Mouse (Mus musculus): ENCODE data around the gene Tm2d3. TPM values are rescaled to one million over a fixed set of nuclear protein-coding genes. Genes with fewer than 3 reads are reported as not detected.

The Tm2d3 gene
- 84.1 and 89.5 TPM in 2 replicates for polyA plus RNA-seq (2016; fragmentation: Nextera tagmentation; extraction: Ambion mirVana)

DNA sequence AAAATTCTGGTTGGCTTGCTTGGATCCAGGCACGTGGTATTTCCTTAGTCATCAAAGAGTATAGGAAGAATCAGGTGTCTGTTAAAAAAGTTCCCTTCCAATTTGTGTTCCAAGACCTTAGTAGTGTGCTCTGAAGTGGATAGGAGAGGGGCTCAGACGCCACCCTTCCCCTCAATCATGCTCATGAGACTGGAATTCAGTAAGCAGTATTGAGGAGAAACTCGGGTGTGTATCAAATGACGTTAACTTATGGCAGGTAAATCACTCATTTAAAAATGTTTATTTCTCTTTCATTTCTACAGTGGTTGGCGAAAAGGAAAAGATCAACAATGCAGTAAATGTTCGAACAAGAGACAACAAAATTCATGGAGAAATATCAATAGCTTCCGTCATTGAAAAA lies at the start of gene Tm2d3:
TSS of gene Tm2d3 (plus strand) at position 301 of the 400 bp plus-strand sequence.
- Histone ChIP-seq H3K27ac (replicated peaks) (no peak within 1 kb of the TSS), H3K27me3 (ENCODE audit: low read depth, poor library complexity, severe bottlenecking) (no peaks in the 10 kb centered on the region), H3K9me3 (replicated peaks) (no peaks in the 10 kb centered on the region), H3K4me3 (no peak within 1 kb of the TSS), H3K4me1 (peaks cover 22% of the 10 kb centered on the region), H3K36me3 (peaks cover 21% of the 10 kb centered on the region)
- DNase-seq (ENCODE audit: low spot score), result no peak
- 90% methylated on average over 7 of the region's 7 CpGs for WGBS

DNA sequence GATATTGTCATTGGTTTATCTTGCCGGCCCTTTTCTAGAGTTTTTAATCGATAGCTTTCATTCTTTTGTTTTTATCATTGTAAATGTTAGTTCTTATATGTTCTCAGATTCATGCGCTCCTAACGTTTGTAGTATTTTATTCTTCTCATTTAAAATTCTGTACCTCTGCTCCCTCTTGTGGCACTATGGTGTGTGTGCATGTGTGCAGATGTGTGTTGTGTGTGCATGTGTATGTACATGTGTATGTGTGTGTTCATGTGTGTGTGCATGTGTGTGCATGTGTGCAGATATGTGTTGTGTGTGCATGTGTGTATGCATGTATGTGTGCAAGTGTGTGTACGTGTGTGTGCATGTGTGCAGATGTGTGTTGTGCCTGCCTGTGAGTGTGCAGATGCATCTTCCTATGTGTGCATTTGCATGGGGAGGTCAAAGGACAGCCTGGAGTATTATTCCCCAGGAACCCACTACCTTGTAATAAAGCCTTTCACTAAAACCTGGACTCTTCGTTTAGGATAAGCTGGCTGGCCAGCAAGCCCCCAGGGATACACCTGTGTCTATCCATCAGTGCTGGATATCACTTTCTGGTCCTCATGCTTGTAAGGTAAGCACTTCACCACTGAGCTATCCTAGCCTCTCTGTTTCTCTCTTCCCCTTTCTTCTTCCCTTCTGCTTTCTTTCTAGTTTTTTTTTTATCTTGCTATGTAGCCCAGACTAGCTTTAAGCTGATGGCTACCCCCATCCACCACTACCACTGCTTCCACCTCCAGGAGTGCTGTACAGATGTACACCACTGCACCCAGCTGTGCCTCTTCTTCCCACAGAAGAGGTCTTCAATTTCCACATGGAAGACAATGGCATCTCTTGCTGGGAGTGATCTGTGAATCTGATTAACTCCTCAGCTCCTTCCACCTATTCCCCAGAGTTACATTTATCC lies 48.3 kb upstream of the Tm2d3 start:
- Histone ChIP-seq H3K27ac (replicated peaks) (no peak overlapping the region), H3K9me3 (replicated peaks) (no peaks in the 10 kb centered on the region), H3K36me3 (peaks cover 5% of the 10 kb centered on the region; the same call in 1 of the 2 replicates), H3K4me1 (peaks cover 17% of the 10 kb centered on the region), H3K4me3 (no peak overlapping the region), H3K27me3 (ENCODE audit: low read depth, poor library complexity, severe bottlenecking) (peaks cover 36% of the 10 kb centered on the region)
- DNase-seq (ENCODE audit: low spot score), result no peak
- WGBS, result 81% methylated on average over 6 of the region's 6 CpGs

DNA sequence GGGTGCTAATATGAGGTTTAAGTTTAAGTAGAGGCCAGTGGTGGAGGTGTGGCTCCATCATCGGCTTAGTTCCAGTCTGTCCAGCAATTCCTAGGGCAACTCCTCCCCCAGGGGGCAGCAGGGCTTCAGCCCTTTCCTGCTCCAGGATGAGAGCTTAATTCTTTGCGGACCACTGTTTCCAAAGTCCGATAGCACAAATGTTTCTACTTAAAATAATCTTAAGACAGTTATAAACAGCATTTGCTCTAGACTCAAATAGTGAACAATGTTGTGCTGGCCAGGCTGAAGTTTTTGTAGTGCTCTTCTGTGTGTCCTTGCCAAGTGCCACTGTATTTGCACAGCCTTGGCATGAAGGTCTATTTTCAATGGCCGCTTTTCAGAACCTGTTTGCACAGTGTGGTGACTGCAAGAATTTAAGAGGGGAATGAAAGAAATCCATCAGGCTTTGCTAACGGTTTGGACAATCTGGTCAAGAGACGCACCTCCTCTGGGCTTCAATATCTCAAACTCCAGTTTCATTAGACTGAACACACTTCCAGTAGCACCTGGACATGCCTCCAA lies 47.0 kb upstream of the Tm2d3 start:
- H3K27ac ChIP-seq (replicated peaks), result no peak overlapping the region

DNA sequence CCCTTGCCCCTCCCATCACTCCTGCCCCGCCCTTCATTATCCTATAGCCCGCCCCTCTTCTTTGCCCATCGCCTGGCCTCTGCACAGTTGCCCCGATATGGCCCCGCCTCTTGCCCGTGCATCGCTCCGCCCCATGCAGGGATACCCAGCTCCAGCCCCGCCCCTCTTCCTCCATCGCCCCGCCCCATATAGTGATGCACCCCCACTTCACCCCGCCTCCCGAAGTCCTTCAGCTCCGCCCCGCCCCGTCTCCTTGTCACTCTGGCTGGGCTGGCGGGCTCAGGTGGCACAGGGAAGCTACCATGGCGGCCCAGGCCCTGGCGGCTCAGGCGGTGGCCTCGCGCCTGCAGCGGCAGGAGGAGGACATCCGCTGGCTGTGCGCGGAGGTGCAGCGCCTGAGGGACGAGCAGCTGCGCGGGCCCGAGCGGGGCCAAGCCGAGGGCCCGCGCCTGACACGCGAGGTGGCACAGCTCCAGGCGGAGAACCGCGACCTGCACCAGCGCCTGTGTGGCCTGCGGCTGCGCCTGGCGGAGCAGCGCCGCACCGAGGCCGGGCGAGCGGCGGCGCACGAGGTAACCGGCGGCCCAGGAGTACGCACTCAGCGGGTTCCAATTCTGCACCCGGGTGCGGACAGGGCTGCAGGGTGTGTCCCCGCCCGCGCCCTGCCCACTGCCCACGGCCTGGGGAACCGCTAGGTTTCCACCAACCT lies 46.2 kb upstream of the Tm2d3 start, which contains the start of gene Tarsl2:
TSS of gene Tarsl2 (plus strand) at position 256 of the 709 bp plus-strand sequence.
- H3K36me3 ChIP-seq, result peaks cover 25% of the 10 kb centered on the region
- H3K4me1 ChIP-seq, result peaks cover 17% of the 10 kb centered on the region
- peak within 1 kb of the TSS; percentile 90 for H3K27ac ChIP-seq (replicated peaks)
- H3K9me3 ChIP-seq (replicated peaks), result peaks cover 10% of the 10 kb centered on the region
- peak; percentile 98 for DNase-seq (ENCODE audit: low spot score)
- peak within 1 kb of the TSS; percentile 67 for H3K4me3 ChIP-seq
- H3K27me3 ChIP-seq (ENCODE audit: low read depth, poor library complexity, severe bottlenecking), result peaks cover 28% of the 10 kb centered on the region
- WGBS, result under 1% methylated on average over 64 of the region's 64 CpGs

More for the DNA sequence above, 47.0 kb upstream of the Tm2d3 start:
- Histone ChIP-seq H3K9me3 (replicated peaks) (peaks cover 3% of the 10 kb centered on the region; the same call in 1 of the 2 replicates), H3K4me1 (peaks cover 17% of the 10 kb centered on the region), H3K36me3 (peaks cover 17% of the 10 kb centered on the region), H3K27me3 (ENCODE audit: low read depth, poor library complexity, severe bottlenecking) (peaks cover 36% of the 10 kb centered on the region), H3K4me3 (peak overlapping the region; percentile 67)
- 38% methylated on average over 6 of the region's 6 CpGs for WGBS
- no peak for DNase-seq (ENCODE audit: low spot score)

DNA sequence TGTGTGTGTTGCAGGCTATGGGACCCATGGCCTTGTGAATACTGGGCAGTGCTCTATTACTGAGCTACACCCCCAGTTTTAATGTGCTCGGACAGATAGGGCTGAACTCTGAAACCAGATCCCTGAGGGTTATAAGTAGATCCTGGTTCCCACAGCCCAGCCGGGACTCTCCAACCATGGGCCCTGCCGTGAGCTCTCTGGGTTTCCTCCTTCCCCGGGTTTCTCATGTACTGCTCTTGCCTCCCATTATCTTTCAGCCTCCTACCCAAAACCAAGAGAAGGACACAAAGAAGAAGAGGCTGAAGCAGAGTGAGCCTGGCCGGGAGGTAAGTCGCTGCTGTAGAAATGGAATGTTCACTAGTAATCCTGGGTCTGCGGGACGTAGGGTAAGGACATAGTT lies 45.0 kb upstream of the Tm2d3 start:
- 85% methylated on average over 8 of the region's 8 CpGs for WGBS
- no peak overlapping the region for H3K27ac ChIP-seq (replicated peaks)
- peaks cover 17% of the 10 kb centered on the region for H3K4me1 ChIP-seq
- no peak for DNase-seq (ENCODE audit: low spot score)
- H3K27me3 ChIP-seq (ENCODE audit: low read depth, poor library complexity, severe bottlenecking), result peaks cover 26% of the 10 kb centered on the region
- H3K36me3 ChIP-seq, result peaks cover 31% of the 10 kb centered on the region
- H3K9me3 ChIP-seq (replicated peaks), result peaks cover 10% of the 10 kb centered on the region
- H3K4me3 ChIP-seq, result no peak overlapping the region

DNA sequence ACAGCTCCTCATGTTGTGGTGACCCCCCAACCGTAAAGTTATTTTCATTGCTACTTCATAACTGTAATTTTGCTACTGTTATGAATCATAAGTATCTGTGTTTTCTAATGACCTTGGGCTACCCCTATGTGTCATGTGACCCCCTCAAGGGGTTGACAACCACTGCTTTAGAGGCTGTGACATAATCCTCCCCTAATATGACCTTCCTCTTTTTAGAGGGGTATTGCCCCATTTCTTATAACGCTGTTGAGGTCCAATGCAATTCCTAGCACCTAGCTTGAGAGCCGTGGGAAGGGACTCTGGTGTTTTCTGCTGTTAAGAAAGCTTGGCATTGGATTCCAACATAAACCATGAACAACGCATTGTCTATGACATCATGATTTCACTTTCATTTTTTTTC lies 40.3 kb upstream of the Tm2d3 start:
- Histone ChIP-seq H3K27ac (replicated peaks) (no peak overlapping the region), H3K36me3 (peaks cover 55% of the 10 kb centered on the region), H3K9me3 (replicated peaks) (peaks cover 10% of the 10 kb centered on the region), H3K4me1 (no peaks in the 10 kb centered on the region), H3K4me3 (no peak overlapping the region), H3K27me3 (ENCODE audit: low read depth, poor library complexity, severe bottlenecking) (peaks cover 6% of the 10 kb centered on the region; the same call in 1 of the 2 replicates)
- WGBS, result 87% methylated on average over 4 of the region's 4 CpGs
- no peak for DNase-seq (ENCODE audit: low spot score)

DNA sequence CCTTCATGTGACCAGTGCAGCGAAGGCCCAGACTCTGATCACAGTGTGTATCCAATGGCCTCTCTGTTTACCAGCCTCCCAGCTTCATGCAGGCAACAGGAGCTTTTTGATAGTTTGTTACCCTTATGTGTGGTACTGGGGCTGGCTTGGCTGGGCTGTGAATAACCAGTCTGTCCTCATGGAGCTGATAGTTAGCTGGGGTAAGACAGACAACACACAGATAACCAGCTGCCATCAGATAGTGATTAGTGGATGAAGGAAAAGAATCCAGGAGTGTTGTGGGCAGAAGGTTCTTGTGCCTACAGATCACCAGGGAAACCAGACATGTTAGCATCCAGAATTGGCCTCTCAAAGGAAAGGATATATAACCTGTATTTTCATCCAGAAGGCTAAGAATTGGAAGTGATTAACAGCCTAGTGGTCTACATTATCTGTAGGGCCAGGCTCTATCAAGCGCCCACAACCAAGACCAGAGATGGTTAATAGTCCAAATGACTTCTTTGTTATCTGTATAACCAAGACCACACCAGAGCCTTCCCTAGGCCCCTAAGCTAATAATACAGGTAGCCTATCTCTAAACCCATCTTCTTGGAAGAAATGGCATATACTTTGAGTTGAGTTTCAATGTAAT lies 33.4 kb upstream of the Tm2d3 start:
- Histone ChIP-seq H3K4me3 (no peak overlapping the region), H3K9me3 (replicated peaks) (no peaks in the 10 kb centered on the region), H3K27ac (replicated peaks) (no peak overlapping the region), H3K27me3 (ENCODE audit: low read depth, poor library complexity, severe bottlenecking) (no peaks in the 10 kb centered on the region), H3K36me3 (peaks cover 26% of the 10 kb centered on the region; the same call in 1 of the 2 replicates), H3K4me1 (no peaks in the 10 kb centered on the region)
- WGBS, result 93% methylated on average over 2 of the region's 2 CpGs
- DNase-seq (ENCODE audit: low spot score), result no peak

DNA sequence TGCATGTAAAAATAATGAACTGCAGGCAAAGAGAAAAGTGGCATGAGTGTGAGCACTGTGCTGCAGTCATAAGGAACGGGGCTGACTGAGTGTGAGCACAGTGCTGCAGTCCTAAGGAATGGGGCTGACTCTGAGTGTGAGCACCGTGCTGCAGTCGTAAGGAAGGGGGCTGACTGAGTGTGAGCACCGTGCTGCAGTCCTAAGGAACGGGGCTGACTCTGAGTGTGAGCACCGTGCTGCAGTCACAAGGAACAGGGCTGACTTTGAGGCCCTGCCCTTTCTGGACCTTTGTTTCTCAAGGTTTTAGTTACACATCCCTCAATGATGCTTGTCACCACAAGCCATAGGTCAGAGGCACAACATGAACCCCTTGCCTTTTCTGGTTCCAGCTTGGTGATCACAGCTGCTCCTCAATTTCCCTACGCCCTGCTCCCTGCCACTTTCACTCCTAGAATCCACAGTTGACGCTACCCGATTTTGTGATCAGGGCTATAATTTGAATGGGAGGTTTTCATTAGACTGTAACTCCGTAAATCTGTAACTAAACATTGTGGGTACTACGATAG lies 27.7 kb upstream of the Tm2d3 start:
- Histone ChIP-seq H3K36me3 (peaks cover 23% of the 10 kb centered on the region; the same call in 1 of the 2 replicates), H3K27me3 (ENCODE audit: low read depth, poor library complexity, severe bottlenecking) (no peaks in the 10 kb centered on the region), H3K4me1 (no peaks in the 10 kb centered on the region), H3K27ac (replicated peaks) (no peak overlapping the region), H3K4me3 (no peak overlapping the region), H3K9me3 (replicated peaks) (no peaks in the 10 kb centered on the region)
- DNase-seq (ENCODE audit: low spot score), result no peak
- 86% methylated on average over 11 of the region's 11 CpGs for WGBS

DNA sequence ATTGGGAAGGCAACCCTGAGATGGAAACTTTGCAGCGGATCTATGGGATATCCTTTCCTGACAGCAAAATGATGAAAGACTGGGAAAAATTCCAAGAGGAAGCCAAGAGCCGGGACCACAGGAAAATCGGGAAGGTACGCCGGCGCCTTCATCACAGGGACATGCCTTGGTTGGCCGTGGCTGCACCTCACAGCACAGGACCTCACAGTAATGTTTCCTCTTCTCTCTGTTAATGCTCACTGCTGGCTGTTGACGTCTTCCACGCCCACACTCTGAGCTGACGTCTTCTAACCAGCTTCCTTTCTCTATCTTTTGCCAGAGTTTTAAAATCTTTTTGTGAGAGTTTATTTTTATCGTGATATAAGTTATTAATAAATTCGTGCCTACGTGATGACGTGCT lies 27.1 kb upstream of the Tm2d3 start:
- Histone ChIP-seq H3K36me3 (peaks cover 23% of the 10 kb centered on the region; the same call in 1 of the 2 replicates), H3K27me3 (ENCODE audit: low read depth, poor library complexity, severe bottlenecking) (no peaks in the 10 kb centered on the region), H3K27ac (replicated peaks) (no peak overlapping the region), H3K9me3 (replicated peaks) (no peaks in the 10 kb centered on the region), H3K4me1 (no peaks in the 10 kb centered on the region), H3K4me3 (no peak overlapping the region)
- no peak for DNase-seq (ENCODE audit: low spot score)
- 90% methylated on average over 14 of the region's 14 CpGs for WGBS

DNA sequence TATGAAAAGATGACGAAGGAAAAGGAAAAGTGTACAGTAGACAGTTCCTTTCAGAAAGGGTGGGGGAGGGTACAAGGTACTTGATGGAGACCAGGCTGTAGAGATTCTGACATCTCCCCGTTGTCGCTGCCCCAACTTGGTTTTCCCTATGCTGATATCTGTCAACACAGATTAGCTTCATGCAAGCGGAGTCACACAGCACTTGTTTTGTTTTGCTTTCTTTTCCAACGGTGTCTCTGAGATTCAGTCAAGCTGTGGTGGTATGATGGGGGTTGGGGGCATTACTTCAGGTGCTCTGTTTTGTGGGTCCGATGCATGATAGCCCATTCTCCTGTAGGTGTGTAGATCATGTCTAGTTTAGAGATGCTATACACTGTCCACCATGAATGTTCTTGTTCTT lies 23.5 kb upstream of the Tm2d3 start:
- Histone ChIP-seq H3K36me3 (peaks cover 22% of the 10 kb centered on the region), H3K27ac (replicated peaks) (no peak overlapping the region), H3K4me1 (no peaks in the 10 kb centered on the region), H3K4me3 (no peak overlapping the region), H3K9me3 (replicated peaks) (no peaks in the 10 kb centered on the region), H3K27me3 (ENCODE audit: low read depth, poor library complexity, severe bottlenecking) (no peaks in the 10 kb centered on the region)
- no peak for DNase-seq (ENCODE audit: low spot score)
- WGBS, result 94% methylated on average over 6 of the region's 6 CpGs

DNA sequence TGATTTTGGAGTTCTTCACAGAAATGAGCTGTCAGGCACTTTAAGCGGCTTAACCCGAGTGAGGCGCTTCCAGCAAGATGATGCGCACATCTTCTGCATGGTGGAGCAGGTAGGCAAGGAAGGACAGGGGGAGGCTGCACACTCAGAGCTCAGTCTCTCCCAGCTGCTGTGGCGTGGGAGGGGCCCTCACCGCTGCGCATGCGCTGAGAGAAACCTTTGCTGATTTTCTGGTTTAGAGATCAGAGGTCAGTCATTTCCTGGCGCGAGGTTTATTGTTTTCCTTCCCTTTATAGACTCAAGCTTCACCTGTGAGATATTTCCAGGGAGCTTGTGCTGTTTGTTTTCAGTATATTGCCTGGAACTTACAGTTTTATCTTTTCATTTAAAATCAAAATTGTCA lies 12.9 kb upstream of the Tm2d3 start:
- Histone ChIP-seq H3K4me1 (no peaks in the 10 kb centered on the region), H3K27ac (replicated peaks) (no peak overlapping the region), H3K9me3 (replicated peaks) (no peaks in the 10 kb centered on the region), H3K36me3 (peaks cover 8% of the 10 kb centered on the region; the same call in 1 of the 2 replicates), H3K27me3 (ENCODE audit: low read depth, poor library complexity, severe bottlenecking) (no peaks in the 10 kb centered on the region), H3K4me3 (no peak overlapping the region)
- DNase-seq (ENCODE audit: low spot score), result no peak
- 79% methylated on average over 10 of the region's 10 CpGs for WGBS
